Mouse (Mus musculus) CH12.LX (cell line): ENCODE results near the gene 1700037C18Rik.

ENCODE experiments used
- CHD2 ChIP-seq: IDR thresholded peaks from 2 replicates; pipeline ENCODE4 v1.6.1; 2011; ENCODE audit warnings: low read length, improper control_type of control experiment
- CTCF ChIP-seq, 2 experiments: IDR thresholded peaks in 1 of 2; conservative IDR thresholded peaks in 1 of 2; 2 replicates each; pipeline ENCODE4 v1.5.1; 2011 to 2012; ENCODE audit warnings: low read depth in 2 of 2, low read length in 2 of 2, improper control_type of control experiment in 1 of 2, inconsistent platforms in 1 of 2, mild to moderate bottlenecking in 1 of 2, moderate library complexity in 1 of 2
- EP300 ChIP-seq: IDR thresholded peaks from 2 replicates; pipeline ENCODE4 v1.6.1; 2011; ENCODE audit warnings: low read length, improper control_type of control experiment
- MAFK ChIP-seq: IDR thresholded peaks from 2 replicates; pipeline ENCODE4 v1.6.1; 2011; ENCODE audit warnings: low read length, improper control_type of control experiment; ENCODE audit not compliant: insufficient replicate concordance
- MAX ChIP-seq: IDR thresholded peaks from 2 replicates; pipeline ENCODE4 v1.6.1; 2011; ENCODE audit warnings: low read length, improper control_type of control experiment
- MXI1 ChIP-seq: IDR thresholded peaks from 2 replicates; pipeline ENCODE4 v1.6.1; 2011; ENCODE audit warnings: mild to moderate bottlenecking, low read depth, low read length, improper control_type of control experiment
- MYC ChIP-seq: IDR thresholded peaks from 2 replicates; pipeline ENCODE4 v1.6.1; 2011; ENCODE audit warnings: low read depth, mild to moderate bottlenecking, improper control_type of control experiment, low read length
- POLR2A ChIP-seq: IDR thresholded peaks from 2 replicates; pipeline ENCODE4 v1.6.1; 2011; ENCODE audit warnings: low read depth, mild to moderate bottlenecking, improper control_type of control experiment, low read length
- USF1 ChIP-seq: IDR thresholded peaks from 2 replicates; pipeline ENCODE4 v1.6.1; 2014; ENCODE audit warnings: low read depth, mild to moderate bottlenecking, inconsistent platforms, low read length, improper control_type of control experiment

DNA sequence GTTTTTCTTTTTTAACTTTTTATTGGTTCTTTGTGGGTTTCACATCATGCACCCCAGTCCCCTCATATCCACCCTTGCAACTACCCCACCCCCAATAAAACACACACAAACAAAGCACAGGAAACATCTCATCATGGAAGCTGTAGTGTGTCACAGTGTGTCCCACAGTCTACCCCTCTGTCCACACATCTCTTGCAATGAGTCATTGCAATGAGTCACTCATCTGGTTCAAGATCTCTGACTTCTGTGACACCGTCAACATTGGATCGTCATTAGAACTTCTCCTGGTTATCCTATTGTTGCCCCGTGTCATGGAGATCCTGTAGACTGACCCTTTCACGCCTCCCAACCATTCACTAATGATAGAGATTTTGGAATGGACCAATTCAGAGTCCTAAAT is 26.2 kb upstream of the 1700037C18Rik start:
- TF ChIP-seq MAFK (no peak), MYC (no peak), EP300 (no peak), CTCF (conservative IDR thresholded peaks at IDR 0.05 in 1 of 2, IDR thresholded peaks at IDR 0.05 in 1 of 2; ENCODE audit: low read depth in 2 of 2, low read length in 2 of 2) (no peak), POLR2A (no peak), CHD2 (no peak), MAX (no peak), MXI1 (no peak), USF1 (no peak)
